Mouse (Mus musculus) olfactory bulb, adult 2 months (tissue): ENCODE results near the gene Bcr.

ENCODE experiments used
- CTCF ChIP-seq: fragments of 200-500 bp; IDR thresholded peaks from 2 replicates; pipeline ENCODE4 v1.5.1; 2012; ENCODE audit warnings: low read depth, mild to moderate bottlenecking, low read length, moderate library complexity; ENCODE audit not compliant: insufficient read depth
- POLR2A ChIP-seq: fragments of 200-500 bp; IDR thresholded peaks from 2 replicates; pipeline ENCODE4 v1.6.1; 2012; ENCODE audit warnings: mild to moderate bottlenecking, low read depth, low read length, moderate library complexity; ENCODE audit not compliant: insufficient read depth

- no peak for TF ChIP-seq CTCF
- no peak for TF ChIP-seq POLR2A
Observed at GRCm38 (mm10) chr10:75091478-75092152, 31.2 kb downstream of the Bcr start.
